Mouse (Mus musculus) urinary bladder, postnatal 25 days (tissue): ENCODE measurements around the gene Foxred2.

ENCODE experiments used
- DNase-seq: peaks from one replicate; pipeline ENCODE4 v3.0.0; 2022; ENCODE audit warnings: low spot score

Foxred2 gene

DNA sequence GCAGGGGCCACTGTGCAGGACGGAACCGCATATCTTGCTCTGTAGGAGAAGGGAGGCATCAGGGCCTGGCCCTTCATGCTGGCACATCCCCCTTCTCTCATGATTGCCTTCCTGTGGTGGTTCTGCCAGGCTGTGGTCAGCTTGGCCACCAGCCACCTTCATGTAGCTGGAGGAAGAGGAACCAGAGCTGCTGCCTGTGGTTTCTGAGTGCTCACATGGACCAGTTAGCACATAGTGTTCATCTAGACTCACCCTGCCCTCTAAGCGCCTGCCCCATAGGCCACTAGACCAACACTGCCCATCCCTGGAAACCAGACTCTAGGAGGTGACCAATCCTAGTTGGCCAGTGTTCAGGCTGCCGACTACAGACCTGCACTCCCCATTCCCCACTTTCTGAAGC is 10.8 kb downstream of the Foxred2 start:
- DNase-seq, result no peak

DNA sequence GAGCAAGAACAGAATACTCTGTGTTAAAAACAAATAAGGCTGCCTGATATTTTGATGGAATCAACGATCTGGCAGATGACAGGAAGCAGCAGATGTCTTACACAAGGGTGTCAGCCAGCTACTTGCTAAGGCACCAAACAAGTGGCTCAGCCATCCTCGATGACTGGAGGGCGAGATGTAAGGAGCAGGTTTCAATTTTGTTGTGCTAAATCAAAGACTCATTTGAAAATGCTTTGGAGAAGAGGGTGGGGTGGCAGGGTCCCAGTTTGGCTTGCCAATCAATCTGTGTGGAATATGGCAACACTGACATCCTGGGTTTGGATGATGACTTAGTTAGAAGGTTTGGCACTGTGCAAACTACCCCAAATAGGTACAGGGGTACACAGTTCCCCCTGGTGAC is 15.0 kb downstream of the Foxred2 start:
- no peak for DNase-seq

DNA sequence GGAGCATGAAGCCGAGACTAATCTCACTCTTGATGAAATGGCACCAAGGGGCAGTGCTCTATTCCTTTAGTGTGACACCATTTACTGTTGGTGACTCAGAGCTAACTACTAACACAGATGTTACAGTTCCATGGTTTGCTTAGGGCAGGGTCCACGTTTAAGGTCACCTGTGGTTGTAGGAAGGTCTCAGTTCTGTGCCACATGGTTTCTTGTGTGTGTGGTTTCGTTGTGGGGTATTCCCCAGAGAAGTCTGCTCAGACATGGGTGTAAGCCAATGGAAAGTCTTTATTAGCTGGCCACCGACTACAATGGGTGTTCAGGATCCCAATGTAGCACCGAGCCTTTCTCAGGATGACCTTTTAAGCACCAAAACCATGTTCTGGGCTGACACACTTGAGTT is 18.0 kb downstream of the Foxred2 start:
- no peak for DNase-seq

DNA sequence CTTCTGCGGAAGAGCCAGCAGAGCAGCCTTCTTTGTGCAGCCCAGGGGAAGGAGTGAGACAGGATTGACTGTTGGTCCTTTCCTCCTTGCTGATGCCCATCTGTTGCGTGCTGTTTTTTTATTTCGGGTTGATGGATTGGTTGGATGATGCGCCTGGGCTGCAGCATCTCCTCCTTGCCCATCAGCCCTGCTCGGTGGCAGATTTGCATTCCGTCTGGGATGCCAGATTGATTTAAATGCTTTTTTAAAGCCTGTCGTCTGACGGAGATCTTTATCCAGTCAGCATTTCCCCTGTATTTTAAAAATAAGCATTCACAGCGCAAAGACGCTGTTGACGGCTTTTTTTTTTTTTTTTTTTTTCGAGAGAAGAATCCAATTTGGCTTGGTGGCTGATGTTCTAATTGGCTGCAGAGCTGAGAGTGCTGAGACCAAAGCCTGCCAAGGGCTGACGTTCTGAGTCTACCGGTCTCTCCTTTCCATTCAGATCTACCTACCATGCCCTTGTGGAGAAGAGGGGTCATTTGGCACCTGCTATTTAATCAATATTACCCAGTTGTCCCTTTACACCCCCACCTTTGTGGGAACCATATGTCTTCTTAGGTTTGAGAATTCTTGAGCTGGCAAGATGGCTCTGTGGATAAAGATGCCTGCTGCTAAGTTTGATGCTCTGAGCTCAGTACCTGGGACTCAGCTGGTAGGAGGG is 20.7 kb downstream of the Foxred2 start:
- DNase-seq, result no peak

DNA sequence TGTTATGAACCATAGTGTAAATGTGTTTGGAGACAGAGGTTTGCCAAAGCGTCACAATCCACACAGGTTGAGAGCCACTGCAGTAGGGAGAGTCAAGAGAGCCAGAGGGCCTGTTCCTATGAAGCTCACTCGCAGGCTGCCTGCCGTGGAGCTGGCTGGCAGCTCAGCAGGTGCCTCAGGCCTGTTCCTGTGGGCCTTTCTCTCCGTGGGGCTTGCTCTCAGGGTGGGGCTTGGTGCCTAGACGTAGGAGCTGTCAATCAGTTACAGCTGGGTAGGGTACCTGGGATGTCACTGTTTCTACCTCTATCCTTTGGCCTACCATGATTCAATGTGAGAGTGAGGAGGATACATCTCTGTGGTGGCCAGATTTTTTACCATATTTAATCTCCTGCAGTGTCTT is 21.6 kb downstream of the Foxred2 start:
- no peak for DNase-seq

DNA sequence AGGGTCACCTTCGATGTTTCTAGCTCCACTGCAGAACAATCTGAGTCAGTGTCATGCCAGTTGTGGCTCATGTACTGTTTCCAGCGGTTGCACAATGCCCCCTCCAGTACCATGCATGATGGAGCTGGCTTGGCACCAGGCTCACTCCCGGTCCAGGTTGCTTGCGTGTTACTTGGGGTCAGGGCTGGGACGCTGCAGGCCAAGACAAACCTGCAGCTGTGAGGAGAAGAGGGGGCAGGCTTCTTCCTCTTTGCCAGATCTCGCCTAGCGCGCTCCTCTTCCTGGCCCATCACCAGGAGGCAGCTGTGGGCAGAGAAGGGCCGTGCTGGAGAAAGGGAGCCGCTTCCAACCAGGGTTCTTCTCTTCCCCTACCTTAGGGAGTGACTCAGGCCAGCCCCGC is 22.2 kb downstream of the Foxred2 start:
- DNase-seq, result no peak

DNA sequence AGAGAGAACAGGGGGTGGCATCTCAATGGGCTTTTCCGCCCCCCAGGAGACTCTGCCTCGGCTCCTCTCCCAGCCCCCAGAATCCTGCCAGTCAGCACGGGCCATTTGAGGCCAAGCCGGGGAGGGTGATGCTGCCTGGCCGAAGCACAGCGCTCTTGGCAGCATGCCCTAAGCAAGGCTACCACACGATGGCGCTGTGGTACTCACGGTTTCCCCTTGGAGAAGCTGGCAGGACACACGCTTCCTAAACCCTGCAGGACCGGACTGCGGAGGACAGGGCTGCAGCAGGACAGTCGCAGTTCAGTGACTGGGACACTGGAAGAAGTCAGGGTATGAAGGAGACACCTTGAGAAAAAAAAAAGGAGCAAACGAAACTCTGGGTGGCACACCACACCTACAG is 22.8 kb downstream of the Foxred2 start:
- peak; percentile 99 for DNase-seq

DNA sequence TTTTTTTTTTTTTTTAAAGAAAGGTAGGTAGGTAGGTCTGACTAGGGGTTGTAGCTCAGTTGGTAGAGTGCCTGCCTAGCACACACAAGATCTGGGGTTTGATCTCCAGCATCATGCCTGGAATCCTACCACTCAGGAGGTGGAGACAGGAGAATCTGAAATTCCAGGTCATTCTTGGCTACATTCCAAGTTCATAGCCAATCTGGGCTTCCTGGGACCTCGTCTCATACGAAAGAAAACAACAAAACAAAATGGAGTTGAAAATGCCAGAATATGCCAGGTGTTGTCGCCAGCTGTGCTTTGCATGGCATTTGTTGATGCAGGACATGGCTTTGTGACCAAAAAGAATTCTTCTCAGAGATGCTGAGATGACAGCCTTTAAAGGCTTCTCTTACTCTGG is 23.3 kb downstream of the Foxred2 start:
- no peak for DNase-seq

DNA sequence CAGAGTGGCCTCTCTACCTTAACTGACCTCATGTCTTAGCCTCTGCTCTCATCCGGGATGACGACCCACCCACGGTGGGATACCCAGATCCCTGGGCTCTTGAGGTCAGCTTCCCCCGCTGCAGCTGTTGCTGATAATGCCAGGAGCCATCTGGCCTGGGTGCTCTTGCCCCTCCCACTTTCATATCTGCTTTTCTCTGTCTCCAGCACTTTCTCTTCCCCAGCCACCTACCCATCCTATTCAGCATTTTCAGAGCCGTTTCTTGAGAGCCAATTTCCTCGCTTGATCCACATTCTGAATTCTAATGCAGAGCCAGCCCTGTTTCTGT is 24.9 kb downstream of the Foxred2 start:
- DNase-seq, result no peak

DNA sequence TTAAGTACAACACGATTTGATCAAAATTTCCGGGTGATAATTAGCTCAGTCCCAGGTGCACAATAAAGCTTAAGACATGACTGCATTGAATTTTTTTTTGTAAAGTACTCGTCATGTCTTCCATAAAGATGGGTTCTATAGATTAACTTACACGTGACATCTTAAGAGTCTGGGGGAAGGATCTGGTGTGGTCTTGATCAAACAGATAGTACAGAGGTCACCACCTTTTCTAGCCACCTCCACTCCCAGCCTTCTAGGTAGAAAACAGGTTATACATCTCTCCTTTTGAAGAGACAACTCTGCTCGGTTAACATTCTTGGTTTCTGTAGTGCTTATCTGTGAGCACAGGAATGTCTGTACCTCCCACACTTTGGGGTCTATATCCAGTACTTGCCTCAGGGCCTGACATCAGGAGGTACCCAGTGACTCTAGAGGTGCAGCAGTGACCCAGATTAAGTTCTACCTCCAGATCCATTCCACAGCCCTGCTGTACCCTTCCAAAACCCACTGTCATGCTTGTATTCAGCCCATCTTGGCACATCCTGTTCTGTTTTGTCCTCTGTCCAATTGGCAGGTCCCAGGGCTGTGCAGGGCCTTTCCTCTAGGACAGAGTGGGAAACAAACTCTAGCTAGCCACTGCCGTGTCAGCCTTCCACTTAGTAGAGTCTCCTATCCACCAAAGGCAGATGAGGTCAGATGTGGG is 25.4 kb downstream of the Foxred2 start:
- DNase-seq, result no peak

DNA sequence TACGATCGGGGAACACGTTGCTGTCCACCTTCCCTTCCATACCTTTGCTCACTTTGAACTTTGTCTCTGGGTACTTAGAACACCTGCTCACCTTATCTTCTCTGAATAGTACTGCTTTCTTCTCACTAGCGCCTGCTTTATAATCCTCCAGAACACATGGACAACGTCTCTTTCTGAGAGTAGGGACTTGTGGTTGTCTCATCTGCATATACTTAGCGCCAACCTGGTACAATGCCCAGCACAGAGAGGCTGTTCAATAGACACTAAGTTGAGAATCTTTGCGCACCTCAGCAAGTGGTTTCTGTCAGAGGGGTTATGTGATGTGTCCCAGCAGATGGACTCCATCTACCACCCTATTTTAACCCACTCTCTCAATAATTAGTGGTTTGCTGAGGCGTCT is 26.7 kb downstream of the Foxred2 start:
- no peak for DNase-seq

DNA sequence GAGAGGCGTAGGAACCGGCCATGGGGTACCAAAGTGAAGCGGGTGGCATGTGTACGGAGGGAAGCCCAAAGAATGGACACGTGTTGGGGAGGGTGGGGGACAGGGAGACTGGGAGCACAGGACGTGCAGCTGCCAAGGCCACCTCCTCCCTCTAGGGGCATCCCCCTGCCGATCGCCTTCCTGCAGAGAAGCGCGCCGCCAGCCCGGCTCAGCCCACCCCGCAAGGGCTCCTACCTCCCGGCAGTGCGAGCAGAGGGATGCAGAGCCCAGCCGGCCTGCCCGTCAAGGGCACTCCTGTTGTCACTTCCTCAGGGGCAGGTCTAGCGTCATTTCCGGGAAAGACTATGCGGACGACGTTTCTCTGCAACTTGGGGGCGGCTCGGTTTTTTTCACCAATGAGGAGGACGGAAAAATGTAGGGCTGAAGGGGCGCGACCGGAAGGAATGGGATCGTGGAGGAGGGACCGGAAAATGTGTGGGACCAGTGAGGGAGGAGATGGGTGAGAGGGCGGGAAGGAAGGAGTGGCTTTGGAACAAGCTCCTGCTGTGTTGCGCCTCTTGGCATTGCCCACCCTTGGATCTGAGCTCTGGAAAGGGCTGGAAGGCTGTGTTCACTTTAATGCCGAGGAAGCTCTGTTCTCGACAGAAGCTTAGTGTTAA is 27.7 kb downstream of the Foxred2 start, which contains the start of gene Txn2:
Txn2 (minus strand) TSS at position 334 of the 659 bp plus-strand sequence.
- peak; percentile 77 for DNase-seq

DNA sequence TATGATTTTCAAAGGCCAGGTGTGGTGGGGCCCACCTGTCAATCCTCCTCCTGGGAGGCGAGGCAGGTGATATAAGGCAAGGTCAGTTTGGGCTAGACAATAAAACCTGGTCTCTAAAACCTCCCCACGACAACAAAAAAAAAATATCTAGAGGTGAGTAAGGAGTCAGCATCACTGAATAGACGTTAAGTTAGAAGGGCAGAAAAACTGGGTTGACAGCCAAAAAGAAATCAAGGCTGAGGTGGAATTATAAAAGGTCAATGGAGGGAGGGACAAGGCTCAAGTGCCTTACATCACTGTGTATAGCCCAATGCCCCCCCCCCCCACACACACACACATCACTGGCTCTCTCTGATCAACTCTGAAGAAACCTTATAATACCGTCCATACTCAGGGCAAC is 28.4 kb downstream of the Foxred2 start:
- DNase-seq, result no peak

DNA sequence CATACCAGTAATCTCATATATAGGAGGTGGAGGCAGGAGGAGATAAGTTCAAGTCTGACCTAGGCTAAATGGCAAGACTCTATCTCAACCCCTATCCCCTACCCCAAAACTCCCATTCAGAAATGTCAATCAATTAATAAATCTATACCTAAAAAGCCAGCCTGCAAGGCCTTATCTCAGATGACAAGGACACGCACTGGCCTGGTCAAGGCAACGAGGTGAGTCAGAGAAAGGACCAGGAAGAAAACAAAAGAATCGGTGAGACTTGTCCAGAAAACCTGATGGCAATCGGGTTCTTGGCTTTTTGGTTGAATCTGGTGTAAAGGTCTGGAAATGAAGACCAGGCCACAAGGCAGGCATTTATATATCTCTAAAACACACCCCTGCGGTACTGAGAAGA is 29.6 kb downstream of the Foxred2 start:
- no peak for DNase-seq

DNA sequence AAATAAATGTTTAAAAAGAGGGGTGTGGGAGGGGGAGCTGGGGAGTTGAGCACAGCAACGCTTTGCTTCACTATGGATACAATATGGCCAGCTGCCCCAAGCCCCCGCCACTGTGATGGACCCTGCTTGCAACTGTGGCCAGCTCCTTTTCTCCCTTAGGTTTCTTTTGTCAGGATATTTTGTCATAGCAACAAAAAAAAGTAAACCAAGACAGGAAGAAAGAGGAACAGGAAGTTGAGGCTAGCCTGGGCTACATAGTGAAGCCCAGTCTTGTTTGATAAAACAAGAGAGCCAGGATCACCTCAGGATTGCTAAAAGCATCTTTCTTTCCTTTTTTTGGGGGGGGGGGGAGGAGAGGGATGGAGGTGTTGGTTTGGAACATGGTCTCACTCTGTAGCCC is 31.3 kb downstream of the Foxred2 start:
- no peak for DNase-seq

DNA sequence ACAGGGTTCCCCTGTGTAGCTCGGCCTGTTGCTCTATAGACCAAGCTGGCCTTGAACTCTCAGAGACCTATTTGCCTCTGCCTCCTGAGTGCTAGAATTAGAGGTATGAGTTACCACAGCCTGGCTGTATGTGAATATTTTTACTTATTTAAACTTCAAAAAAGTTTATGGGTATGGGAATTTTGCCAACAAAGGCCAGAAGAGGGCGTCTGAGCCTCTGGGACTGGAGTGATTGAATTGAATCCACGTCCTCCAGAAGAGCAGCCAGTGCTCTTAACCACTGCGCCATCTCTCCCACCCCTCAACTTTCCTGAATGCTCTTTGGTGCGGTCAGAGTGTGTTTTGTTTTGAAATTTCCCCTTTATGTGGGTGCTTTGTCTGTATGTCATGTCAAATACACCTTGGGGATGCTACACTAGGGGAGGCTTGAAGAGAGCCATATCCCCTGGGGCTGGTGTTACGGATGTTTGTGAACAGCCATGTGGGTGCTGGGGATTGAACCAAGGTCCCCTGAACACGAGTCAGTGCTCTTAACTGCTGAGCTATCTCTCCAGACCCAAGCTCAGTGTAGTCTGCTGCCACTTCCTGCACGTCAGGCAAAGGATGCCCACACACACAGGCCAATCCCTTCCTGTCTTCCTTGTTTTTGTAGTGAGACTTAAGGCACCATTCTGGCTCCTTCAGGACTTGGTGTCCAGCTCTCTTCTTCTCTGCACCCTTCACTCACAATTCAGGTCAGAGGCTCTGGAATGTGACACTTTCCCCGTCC is 33.1 kb downstream of the Foxred2 start:
- no peak for DNase-seq

DNA sequence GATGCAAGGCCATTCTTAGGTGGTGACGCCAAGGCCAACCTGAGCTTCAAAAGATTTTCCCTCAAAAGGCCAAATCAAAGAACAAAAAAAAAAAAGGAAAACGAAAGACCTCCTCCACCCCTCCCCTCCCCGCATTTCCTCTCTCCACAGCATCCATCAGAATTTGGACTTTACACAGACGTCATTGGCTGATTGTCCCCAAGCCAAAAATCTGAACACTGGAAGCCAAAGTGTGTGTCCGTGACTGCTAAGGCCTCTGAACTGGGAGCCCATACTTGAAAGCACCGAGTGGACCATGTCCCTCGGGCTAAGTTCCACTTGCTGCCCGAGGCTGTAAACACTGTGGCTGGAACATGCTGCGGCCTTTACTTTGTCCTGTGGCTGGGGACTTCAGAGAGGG is 33.8 kb downstream of the Foxred2 start:
- no peak for DNase-seq

DNA sequence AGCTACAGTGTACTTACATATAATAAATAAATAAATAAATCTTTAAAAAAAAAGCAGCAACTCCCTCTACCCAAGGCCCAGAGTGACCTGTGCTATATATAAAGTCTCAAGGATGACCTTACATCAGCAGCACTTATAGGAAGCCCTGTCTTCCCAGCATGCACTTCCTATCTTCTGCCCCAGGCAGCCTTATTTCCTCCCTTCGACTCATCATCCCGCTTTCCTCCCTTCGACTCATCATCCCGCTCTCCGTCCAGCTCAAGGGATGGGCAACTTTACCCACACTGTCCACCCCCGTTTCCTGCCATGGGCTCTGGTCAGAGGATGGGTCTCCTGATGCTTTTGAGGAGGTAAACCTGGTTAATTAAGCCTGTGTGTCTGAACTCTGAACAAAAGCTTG is 34.9 kb downstream of the Foxred2 start:
- no peak for DNase-seq

DNA sequence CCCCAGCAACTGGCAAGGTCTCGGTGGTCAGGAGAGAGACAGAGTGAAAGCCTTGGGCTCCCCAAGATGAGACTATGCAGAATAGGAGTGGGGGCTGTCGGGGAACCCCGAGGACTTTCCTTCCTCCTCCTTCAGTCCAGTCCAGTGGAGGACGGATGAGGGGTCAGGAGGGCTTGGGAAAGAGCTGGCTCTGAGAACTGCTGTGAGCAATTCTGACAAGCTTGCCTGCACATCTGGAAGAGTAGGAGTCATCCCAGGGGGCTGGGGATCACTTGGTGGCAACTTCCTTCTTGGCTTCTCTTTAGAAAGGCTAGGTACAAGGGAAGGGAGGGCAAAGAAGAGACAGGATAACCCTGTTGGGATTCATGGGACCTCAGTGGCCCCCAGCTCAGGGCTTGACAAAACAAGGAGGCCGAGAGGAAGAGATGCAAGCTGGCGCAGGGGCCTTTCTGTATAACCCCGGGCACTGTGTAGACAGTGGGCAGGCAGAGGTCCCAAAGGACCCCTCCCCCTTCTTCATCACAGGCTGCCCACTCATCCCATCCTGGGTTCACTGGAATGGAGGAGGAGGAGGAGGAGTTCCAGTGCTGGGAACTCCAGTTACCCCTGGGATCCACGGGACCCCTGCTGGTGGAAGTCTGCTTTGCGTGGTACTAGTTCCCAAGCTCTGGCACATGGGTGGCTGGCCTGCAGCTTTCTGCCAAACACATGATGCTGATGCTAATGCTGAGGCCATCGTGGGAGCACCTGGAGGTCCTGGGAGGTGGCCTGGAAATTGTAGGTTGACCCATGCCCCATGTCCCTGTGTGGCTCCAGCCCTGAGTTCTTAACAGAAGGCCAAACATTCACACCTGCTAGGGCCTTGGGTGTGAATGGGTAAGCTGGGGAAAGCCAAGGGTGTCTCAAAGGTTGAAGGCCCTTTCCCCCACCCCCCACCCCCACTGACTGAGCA is 35.7 kb downstream of the Foxred2 start:
- no peak for DNase-seq

DNA sequence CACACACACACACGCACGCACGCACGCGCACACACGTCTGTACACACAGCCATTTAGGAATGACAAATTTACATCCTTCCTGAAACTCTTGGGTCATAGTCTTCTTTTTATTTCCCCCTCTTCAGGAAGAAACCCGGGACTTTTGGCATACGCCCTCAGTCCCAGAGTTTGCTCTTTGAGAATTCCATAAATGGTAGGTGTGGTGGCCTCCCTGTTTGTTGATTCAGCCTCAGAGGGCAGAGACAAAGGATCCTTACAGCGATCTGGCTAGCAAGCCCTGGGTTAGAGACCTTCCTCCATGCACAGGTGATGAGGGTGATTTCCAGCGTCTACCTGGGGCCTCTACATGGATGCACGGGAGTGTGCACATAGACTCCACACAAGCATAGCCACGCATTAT is 37.1 kb downstream of the Foxred2 start:
- DNase-seq, result no peak

DNA sequence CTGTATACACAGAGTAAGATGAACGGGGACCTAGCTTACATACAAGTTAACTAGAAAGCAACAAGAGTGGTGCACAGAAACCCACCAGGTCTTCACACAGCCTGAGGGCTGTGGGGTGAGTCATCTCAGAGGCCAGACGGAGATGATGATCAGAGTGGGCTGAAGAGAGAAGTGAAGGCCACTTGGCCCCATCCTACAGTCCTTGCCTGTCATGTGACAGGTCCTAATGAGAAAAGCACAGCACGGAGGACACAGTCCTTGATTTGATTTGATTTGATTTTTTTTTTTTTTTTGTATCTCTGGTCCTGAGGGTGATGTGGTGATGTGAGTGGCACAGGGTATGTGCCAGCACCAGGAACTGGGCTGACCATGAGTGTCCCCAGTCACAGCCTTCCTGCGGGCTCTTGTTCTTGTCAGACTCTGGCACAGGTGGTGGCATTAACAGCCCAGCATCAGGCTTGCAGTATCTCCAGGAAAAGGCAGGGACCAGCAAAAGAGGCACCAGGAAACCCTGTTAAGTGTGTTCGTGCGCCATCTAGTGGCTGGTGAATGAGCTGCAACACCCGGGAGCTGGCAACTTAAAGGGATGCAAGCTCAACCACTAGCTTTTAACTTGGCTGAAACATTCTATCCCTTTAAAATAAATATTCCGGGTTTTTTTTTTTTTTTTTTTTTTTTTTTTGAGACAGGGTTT is 39.5 kb downstream of the Foxred2 start:
- peak; percentile 88 for DNase-seq
